Mouse (Mus musculus) cerebellum, adult 2 months (tissue): ENCODE data around the gene Tef.

ENCODE experiments used
- CTCF ChIP-seq: fragments of 200-500 bp; IDR thresholded peaks from 2 replicates; pipeline ENCODE4 v1.5.1; 2011; ENCODE audit warnings: low read depth, mild to moderate bottlenecking, control low read depth, low read length, moderate library complexity, borderline replicate concordance; ENCODE audit not compliant: insufficient read depth
- POLR2A ChIP-seq: fragments of 200-500 bp; IDR thresholded peaks from 2 replicates; pipeline ENCODE4 v1.6.1; 2011; ENCODE audit warnings: low read length, control low read depth, borderline replicate concordance; ENCODE audit not compliant: insufficient read depth

DNA sequence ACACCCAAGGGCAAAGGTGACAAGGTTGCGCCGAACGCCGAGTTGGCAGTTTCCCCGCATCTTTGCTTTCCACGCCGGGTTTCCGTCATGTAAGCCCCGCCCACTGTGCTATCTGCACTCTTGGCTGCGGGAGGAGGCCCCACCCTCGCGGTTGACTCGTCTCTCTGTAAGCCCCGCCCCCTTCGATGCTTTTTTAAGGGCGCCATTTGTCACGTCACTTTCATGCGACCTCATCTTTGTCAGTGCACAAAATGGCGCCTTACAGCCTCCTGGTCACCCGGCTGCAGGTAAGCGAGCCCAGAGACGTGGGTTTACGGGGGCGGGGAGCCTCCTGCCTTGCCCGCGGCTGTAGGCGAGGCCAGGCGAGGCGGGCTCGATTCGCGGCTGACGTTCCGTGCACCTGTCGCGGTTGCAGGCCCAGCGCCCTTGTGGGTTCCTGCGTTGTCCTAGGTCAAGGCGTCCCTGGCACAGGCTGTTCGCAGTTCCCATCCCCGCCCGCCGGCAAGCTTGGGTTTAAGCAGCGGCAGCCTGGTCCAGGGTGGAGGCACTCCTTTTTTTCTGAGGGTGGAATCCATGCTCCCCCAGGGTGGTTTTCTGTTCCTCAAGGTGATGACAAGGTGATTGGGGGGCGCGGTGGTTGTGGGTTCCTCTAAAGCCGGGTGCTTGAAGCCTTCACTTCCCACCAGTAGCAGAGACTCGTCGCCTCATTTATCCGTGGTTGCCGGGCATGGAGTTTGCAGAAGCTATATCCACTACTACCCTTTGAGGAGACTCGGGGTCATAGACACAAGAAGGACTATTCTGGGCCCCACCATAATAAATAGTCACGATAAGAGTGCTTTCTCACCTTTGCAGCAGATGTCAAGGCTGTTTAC, 70.3 kb downstream of the Tef start, which contains the start of gene Aco2:
- peak; percentile 58; the same call in 1 of the 2 replicates for TF ChIP-seq POLR2A
- no peak for TF ChIP-seq CTCF
